Mouse (Mus musculus) liver, embryonic 13.5 days (tissue): Measurements from ENCODE around the gene B4galt4. TPM values are rescaled to one million over a fixed set of nuclear protein-coding genes. Genes with fewer than 3 reads are reported as not detected.

Experiments
- ATAC-seq: fragments of 200-750 bp; cut with Nextera tagmentation; 2 replicates; pipeline ENCODE4 v1.8.0; 2017; ENCODE audit warnings: low read depth, mild to moderate bottlenecking, moderate number of reproducible peaks, moderate library complexity
- DNase-seq: peaks from one replicate; pipeline ENCODE4 v3.0.0; 2022
- H3K27ac ChIP-seq: fragments of 300-500 bp; sonication (generic); 2 replicates; pipeline ENCODE4 v1.5.1; 2015; ENCODE audit warnings: moderate library complexity, mild to moderate bottlenecking, inconsistent platforms
- H3K27me3 ChIP-seq: fragments of 300-500 bp; sonication (generic); 2 replicates; pipeline ENCODE4 v1.6.1; 2015; ENCODE audit warnings: mild to moderate bottlenecking, inconsistent platforms
- H3K36me3 ChIP-seq: fragments of 300-500 bp; sonication (generic); 2 replicates; pipeline ENCODE4 v1.6.1; 2015; ENCODE audit warnings: mild to moderate bottlenecking, inconsistent platforms
- H3K4me1 ChIP-seq: fragments of 300-500 bp; sonication (generic); replicated peaks from 2 replicates; pipeline ENCODE4 v1.6.1; 2015; ENCODE audit warnings: inconsistent platforms
- H3K4me2 ChIP-seq: fragments of 300-500 bp; sonication (generic); 2 replicates; pipeline ENCODE4 v1.6.1; 2015; ENCODE audit warnings: inconsistent platforms, mild to moderate bottlenecking, moderate library complexity
- H3K4me3 ChIP-seq: fragments of 300-500 bp; sonication (generic); replicated peaks from 2 replicates; pipeline ENCODE4 v1.5.1; 2015; ENCODE audit warnings: mild to moderate bottlenecking, inconsistent platforms
- H3K9ac ChIP-seq: fragments of 300-500 bp; sonication (generic); 2 replicates; pipeline ENCODE4 v1.6.1; 2015; ENCODE audit warnings: mild to moderate bottlenecking, inconsistent platforms
- H3K9me3 ChIP-seq: fragments of 300-500 bp; sonication (generic); replicated peaks from 2 replicates; pipeline ENCODE4 v1.6.1; 2016; ENCODE audit warnings: inconsistent platforms
- WGBS: fragments of 180-500 bp; shearing (Covaris S2); methylation state at CpG from one replicate; pipeline ENCODE4 v1.1.7; 2015; ENCODE audit not compliant: insufficient replicate concordance; 5-methylcytosine and 5-hydroxymethylcytosine counted together
- polyA plus RNA-seq: library from polyadenylated mRNA; unstranded; fragments of >200 nt; fragmentation: Nextera tagmentation; extraction: Ambion mirVana; gene quantifications from 2 replicates; pipeline ENCODE4 v1.2.1, GENCODE M21; 2015

B4galt4 gene
- 3.6 and 4.1 TPM in 2 replicates for polyA plus RNA-seq

- peaks cover 4% of the 10 kb centered on the region for H3K4me1 ChIP-seq
- no peaks in the 10 kb centered on the region for H3K36me3 ChIP-seq
- ATAC-seq (peak; percentile 48), DNase-seq (no peak)
- H3K27me3 ChIP-seq: peaks cover 66% of the 10 kb centered on the region
- H3K27ac ChIP-seq: no peak within 1 kb of the TSS
- peak within 1 kb of the TSS; percentile 54 for H3K9ac ChIP-seq
- WGBS: under 1% methylated on average over 68 of the region's 69 CpGs
- H3K9me3 ChIP-seq: no peaks in the 10 kb centered on the region
- H3K4me2 ChIP-seq: peak within 1 kb of the TSS; percentile 68
- peak within 1 kb of the TSS; percentile 57 for H3K4me3 ChIP-seq
Observed at GRCm38 (mm10) chr16:38742113-38742658, at the start of gene B4galt4. TSS of gene B4galt4 (plus strand) at chr16:38742264.

GRCm38 (mm10) chr16:38694906-38695540 lies 47.0 kb upstream of the B4galt4 start:
- Histone ChIP-seq H3K9ac (no peak overlapping the region), H3K27ac (no peak overlapping the region), H3K36me3 (no peaks in the 10 kb centered on the region), H3K4me3 (no peak overlapping the region), H3K4me2 (no peak overlapping the region), H3K27me3 (0 out of 2 replicates have a peak, but pooled peaks cover 3% of the 10 kb centered on the region), H3K9me3 (no peaks in the 10 kb centered on the region), H3K4me1 (no peaks in the 10 kb centered on the region)
- ATAC-seq (no peak), DNase-seq (no peak)
- 57% methylated on average over 6 of the region's 6 CpGs for whole genome bisulfite sequencing

GRCm38 (mm10) chr16:38695557-38695956 lies 46.5 kb upstream of the B4galt4 start:
- no peak overlapping the region for H3K4me2 ChIP-seq
- H3K4me3 ChIP-seq: no peak overlapping the region
- H3K27ac ChIP-seq: no peak overlapping the region
- no peak for ATAC-seq
- H3K9me3 ChIP-seq: no peaks in the 10 kb centered on the region
- DNase-seq: no peak
- H3K4me1 ChIP-seq: no peaks in the 10 kb centered on the region
- H3K36me3 ChIP-seq: no peaks in the 10 kb centered on the region
- WGBS: 63% methylated on average over 5 of the region's 5 CpGs
- 0 out of 2 replicates have a peak, but pooled peaks cover 3% of the 10 kb centered on the region for H3K27me3 ChIP-seq
- H3K9ac ChIP-seq: no peak overlapping the region

GRCm38 (mm10) chr16:38697611-38698010 lies 44.5 kb upstream of the B4galt4 start:
- ATAC-seq (no peak), DNase-seq (no peak)
- H3K27me3 ChIP-seq: 0 out of 2 replicates have a peak, but pooled peaks cover 6% of the 10 kb centered on the region
- WGBS: 58% methylated on average over 5 of the region's 5 CpGs
- no peaks in the 10 kb centered on the region for H3K9me3 ChIP-seq
- no peaks in the 10 kb centered on the region for H3K36me3 ChIP-seq
- H3K27ac ChIP-seq: no peak overlapping the region
- H3K9ac ChIP-seq: no peak overlapping the region
- no peak overlapping the region for H3K4me2 ChIP-seq
- no peak overlapping the region for H3K4me3 ChIP-seq
- peaks cover 5% of the 10 kb centered on the region; the same call in 1 of the 2 replicates for H3K4me1 ChIP-seq

GRCm38 (mm10) chr16:38700392-38701162 lies 41.5 kb upstream of the B4galt4 start:
- no peaks in the 10 kb centered on the region for H3K9me3 ChIP-seq
- DNase-seq (no peak), ATAC-seq (no peak)
- H3K4me3 ChIP-seq: no peak overlapping the region
- H3K9ac ChIP-seq: no peak overlapping the region
- whole genome bisulfite sequencing: 51% methylated on average over 16 of the region's 16 CpGs
- H3K36me3 ChIP-seq: no peaks in the 10 kb centered on the region
- H3K4me2 ChIP-seq: no peak overlapping the region
- H3K4me1 ChIP-seq: peaks cover 5% of the 10 kb centered on the region; the same call in 1 of the 2 replicates
- peaks cover 11% of the 10 kb centered on the region; the same call in 1 of the 2 replicates for H3K27me3 ChIP-seq
- H3K27ac ChIP-seq: no peak overlapping the region

GRCm38 (mm10) chr16:38701492-38702185 lies 40.4 kb upstream of the B4galt4 start:
- Histone ChIP-seq H3K9ac (no peak overlapping the region), H3K4me3 (no peak overlapping the region), H3K9me3 (no peaks in the 10 kb centered on the region), H3K27me3 (peaks cover 20% of the 10 kb centered on the region; the same call in 1 of the 2 replicates), H3K27ac (no peak overlapping the region), H3K4me1 (peaks cover 5% of the 10 kb centered on the region; the same call in 1 of the 2 replicates), H3K36me3 (no peaks in the 10 kb centered on the region), H3K4me2 (0 out of 2 replicates have a peak overlapping the region, but pooled peaks have one; percentile 12)
- DNase-seq (no peak), ATAC-seq (no peak)
- 13% methylated on average over 9 of the region's 9 CpGs for WGBS

- Histone ChIP-seq H3K9me3 (no peaks in the 10 kb centered on the region), H3K4me1 (peaks cover 5% of the 10 kb centered on the region; the same call in 1 of the 2 replicates), H3K4me3 (no peak overlapping the region), H3K36me3 (no peaks in the 10 kb centered on the region), H3K27me3 (peaks cover 23% of the 10 kb centered on the region; the same call in 1 of the 2 replicates), H3K27ac (no peak overlapping the region), H3K4me2 (0 out of 2 replicates have a peak overlapping the region, but pooled peaks have one; percentile 12), H3K9ac (no peak overlapping the region)
- ATAC-seq (no peak), DNase-seq (no peak)
- WGBS: 62% methylated on average over 3 of the region's 3 CpGs
Observed at GRCm38 (mm10) chr16:38702316-38702715, 39.7 kb upstream of the B4galt4 start.

- ATAC-seq: no peak
- Histone ChIP-seq H3K4me3 (no peak overlapping the region), H3K9me3 (no peaks in the 10 kb centered on the region), H3K27me3 (peaks cover 31% of the 10 kb centered on the region; the same call in 1 of the 2 replicates), H3K36me3 (no peaks in the 10 kb centered on the region), H3K4me1 (peaks cover 5% of the 10 kb centered on the region; the same call in 1 of the 2 replicates), H3K27ac (no peak overlapping the region), H3K9ac (no peak overlapping the region), H3K4me2 (no peak overlapping the region)
- no peak for DNase-seq
- 45% methylated on average over 6 of the region's 6 CpGs for WGBS
Observed at GRCm38 (mm10) chr16:38703501-38703900, 38.6 kb upstream of the B4galt4 start.

GRCm38 (mm10) chr16:38705531-38706281 lies 36.4 kb upstream of the B4galt4 start:
- peaks cover 5% of the 10 kb centered on the region; the same call in 1 of the 2 replicates for H3K4me1 ChIP-seq
- DNase-seq (no peak), ATAC-seq (no peak)
- no peak overlapping the region for H3K4me2 ChIP-seq
- no peak overlapping the region for H3K27ac ChIP-seq
- no peaks in the 10 kb centered on the region for H3K36me3 ChIP-seq
- no peaks in the 10 kb centered on the region for H3K9me3 ChIP-seq
- 45% methylated on average over 9 of the region's 9 CpGs for WGBS
- no peak overlapping the region for H3K9ac ChIP-seq
- peaks cover 50% of the 10 kb centered on the region for H3K27me3 ChIP-seq
- no peak overlapping the region for H3K4me3 ChIP-seq

GRCm38 (mm10) chr16:38706782-38707181 lies 35.3 kb upstream of the B4galt4 start:
- ATAC-seq (no peak), DNase-seq (no peak)
- Histone ChIP-seq H3K4me1 (peaks cover 5% of the 10 kb centered on the region; the same call in 1 of the 2 replicates), H3K36me3 (no peaks in the 10 kb centered on the region), H3K9ac (no peak overlapping the region), H3K9me3 (no peaks in the 10 kb centered on the region), H3K27me3 (peaks cover 61% of the 10 kb centered on the region), H3K4me3 (no peak overlapping the region), H3K27ac (no peak overlapping the region), H3K4me2 (no peak overlapping the region)
- WGBS: 53% methylated on average over 7 of the region's 7 CpGs
